In genomic region chr12:52473988-52474968, GRCm38 (mm10) we compare ENCODE assay signal across 9 mouse cellular contexts. TPM values are rescaled to one million over a fixed set of nuclear protein-coding genes. Genes with fewer than 3 reads are reported as not detected.
DNase-seq lines count a peak whose midpoint lies in the region; ATAC-seq lines count a peak whose summit lies in the region.
"Had no signal": no experiment of that assay in that cellular context is flagged by ENCODE, and none has a peak within 500 bp of the region (broad histone marks: within the 10 kb centered on the region; RNA-seq: fewer than 3 reads in every experiment).

No protein-coding gene starts in this region.

- peak overlapping the region; percentile 24 for H3K4me2 ChIP-seq in kidney, embryonic 16.5 days (replicated peaks; ENCODE audit: low read depth, low read length)
- peak overlapping the region; percentile 47 for H3K4me2 ChIP-seq in forebrain, embryonic 13.5 days
- peak overlapping the region; percentile 32 for H3K4me2 ChIP-seq in hindbrain, embryonic 14.5 days (replicated peaks)
- peak overlapping the region; percentile 24 for H3K4me2 ChIP-seq in midbrain, embryonic 13.5 days (replicated peaks)
- H3K4me2 ChIP-seq: limb, embryonic 15.5 days had no signal

- no peak overlapping the region for H3K9ac ChIP-seq in kidney, embryonic 16.5 days (replicated peaks; ENCODE audit: low read length)
- H3K9ac ChIP-seq in forebrain, embryonic 13.5 days, result no peak overlapping the region
- no peak overlapping the region for H3K9ac ChIP-seq in hindbrain, embryonic 14.5 days
- no peak overlapping the region for H3K9ac ChIP-seq in midbrain, embryonic 13.5 days (replicated peaks)
- H3K9ac ChIP-seq: limb, embryonic 15.5 days had no signal

- H3K27ac ChIP-seq in kidney, embryonic 16.5 days (ENCODE audit: low read length), result no peak overlapping the region
- peak overlapping the region; percentile 12; the same call in 1 of the 2 replicates for H3K27ac ChIP-seq in forebrain, embryonic 13.5 days
- peak overlapping the region; percentile 62; the same call in 1 of the 2 replicates for H3K27ac ChIP-seq in hindbrain, embryonic 14.5 days
- H3K27ac ChIP-seq in midbrain, embryonic 13.5 days, result no peak overlapping the region
- H3K27ac ChIP-seq: limb, embryonic 15.5 days had no signal

- no peak for ATAC-seq in kidney, embryonic 16.5 days (ENCODE audit: low FRiP score, low TSS enrichment)
- ATAC-seq in forebrain, embryonic 13.5 days, result 0 out of 2 replicates have a peak, but pooled peaks have one; percentile 8
- ATAC-seq in hindbrain, embryonic 14.5 days (ENCODE audit: low FRiP score), result no peak
- no peak for ATAC-seq in midbrain, embryonic 13.5 days
- ATAC-seq in erythroblast, adult 5-6 weeks (replicated peaks; ENCODE audit: low FRiP score, poor library complexity, severe bottlenecking), result no peak

- no peaks in the 10 kb centered on the region for H3K36me3 ChIP-seq in kidney, embryonic 16.5 days (ENCODE audit: insufficient read depth, low read length)
- H3K36me3 ChIP-seq in forebrain, embryonic 13.5 days (ENCODE audit: poor library complexity, severe bottlenecking), result no peaks in the 10 kb centered on the region
- no peaks in the 10 kb centered on the region for H3K36me3 ChIP-seq in hindbrain, embryonic 14.5 days (replicated peaks; ENCODE audit: control insufficient read depth, insufficient read depth)
- no peaks in the 10 kb centered on the region for H3K36me3 ChIP-seq in midbrain, embryonic 13.5 days
- H3K36me3 ChIP-seq: limb, embryonic 15.5 days had no signal

- H3K4me3 ChIP-seq in kidney, embryonic 16.5 days (ENCODE audit: low read length), result no peak overlapping the region
- 0 out of 2 replicates have a peak overlapping the region, but pooled peaks have one; percentile 3 for H3K4me3 ChIP-seq in forebrain, embryonic 13.5 days
- H3K4me3 ChIP-seq in hindbrain, embryonic 14.5 days (replicated peaks; ENCODE audit: low read length), result no peak overlapping the region
- no peak overlapping the region for H3K4me3 ChIP-seq in midbrain, embryonic 13.5 days (replicated peaks)
- H3K4me3 ChIP-seq: limb, embryonic 15.5 days had no signal

- H3K9me3 ChIP-seq in kidney, embryonic 16.5 days (ENCODE audit: low read length), result no peaks in the 10 kb centered on the region
- no peaks in the 10 kb centered on the region for H3K9me3 ChIP-seq in forebrain, embryonic 13.5 days (replicated peaks)
- H3K9me3 ChIP-seq in hindbrain, embryonic 14.5 days (ENCODE audit: control insufficient read depth, low read length), result no peaks in the 10 kb centered on the region
- H3K9me3 ChIP-seq in midbrain, embryonic 13.5 days, result no peaks in the 10 kb centered on the region
- H3K9me3 ChIP-seq: limb, embryonic 15.5 days had no signal

- WGBS in kidney, embryonic 16.5 days, result 53% methylated on average over 18 of the region's 18 CpGs
- WGBS in forebrain, embryonic 13.5 days, result 32% methylated on average over 18 of the region's 18 CpGs
- WGBS in hindbrain, embryonic 14.5 days, result 38% methylated on average over 18 of the region's 18 CpGs
- 45% methylated on average over 18 of the region's 18 CpGs for WGBS in midbrain, embryonic 13.5 days

- H3K27me3 ChIP-seq in kidney, embryonic 16.5 days (ENCODE audit: insufficient read depth, low read length), result no peaks in the 10 kb centered on the region
- no peaks in the 10 kb centered on the region for H3K27me3 ChIP-seq in forebrain, embryonic 13.5 days
- H3K27me3 ChIP-seq in hindbrain, embryonic 14.5 days (ENCODE audit: control insufficient read depth, insufficient read depth, low read length), result no peaks in the 10 kb centered on the region
- no peaks in the 10 kb centered on the region for H3K27me3 ChIP-seq in midbrain, embryonic 13.5 days
- H3K27me3 ChIP-seq: limb, embryonic 15.5 days had no signal

- DNase-seq in kidney, postnatal 36 days, result no peak
- peak; percentile 39 for DNase-seq in hindbrain, embryonic 14.5 days (ENCODE audit: low spot score)
- no peak for DNase-seq in adrenal gland, postnatal 10 days
- DNase-seq: heart, postnatal 4 days had no signal

- H3K4me1 ChIP-seq in kidney, embryonic 16.5 days (ENCODE audit: insufficient read depth, low read length), result 0 out of 2 replicates have a peak, but pooled peaks cover 3% of the 10 kb centered on the region
- peaks cover 16% of the 10 kb centered on the region for H3K4me1 ChIP-seq in forebrain, embryonic 13.5 days
- H3K4me1 ChIP-seq in hindbrain, embryonic 14.5 days (replicated peaks; ENCODE audit: control insufficient read depth, insufficient read depth, low read length), result no peaks in the 10 kb centered on the region; the same call in 1 of the 2 replicates
- peaks cover 5% of the 10 kb centered on the region for H3K4me1 ChIP-seq in midbrain, embryonic 13.5 days (replicated peaks)
- H3K4me1 ChIP-seq: limb, embryonic 15.5 days had no signal

RNA-seq across cellular contexts. Expression of gene Arhgap5, which starts 29.5 kb away (rescaled TPM):
- 41.0 and 46.9 TPM in 2 replicates for polyA plus RNA-seq in kidney, embryonic 16.5 days (2015; fragmentation: Nextera tagmentation; extraction: Ambion mirVana)
- 45.9 and 46.7 TPM in 2 replicates for polyA plus RNA-seq in forebrain, embryonic 13.5 days (2015; fragmentation: Nextera tagmentation; extraction: Ambion mirVana)
- polyA plus RNA-seq in hindbrain, embryonic 14.5 days (2014; fragmentation: Nextera tagmentation; extraction: Ambion mirVana), result 42.3 and 45.4 TPM in 2 replicates
- polyA plus RNA-seq in midbrain, embryonic 13.5 days (2015; fragmentation: Nextera tagmentation; extraction: Ambion mirVana), result 38.0 and 38.3 TPM in 2 replicates
- total RNA-seq in adrenal gland, postnatal 10 days (2021), result 10 to 100 TPM; 74.0 to 80.4 TPM
- 3.8 and 7.1 TPM in 2 replicates for total RNA-seq in erythroblast, adult 5-6 weeks (2015; ENCODE audit: low replicate concordance)
- 4.2 and 6.9 TPM in 2 replicates for total RNA-seq in erythroblast, adult 5-6 weeks (2017; ENCODE audit: low replicate concordance)

Comparison
In these comparisons a context has a peak if more than half of its experiments do, and no peak if none do; other contexts are left out.
1. H3K27ac ChIP-seq: peak in forebrain, embryonic 13.5 days (single experiment) and hindbrain, embryonic 14.5 days (single experiment); none in kidney, embryonic 16.5 days (single experiment) and midbrain, embryonic 13.5 days (single experiment).
2. Peak in every context shown above with its lines, with median percentiles within 50 percentile points of each other: H3K4me2 ChIP-seq.